Mouse (Mus musculus): Measurements from ENCODE around the gene Gabpa. TPM values are rescaled to one million over a fixed set of nuclear protein-coding genes. Genes with fewer than 3 reads are reported as not detected.

Gene Gabpa
- polyA plus RNA-seq, 1 experiment from 2014 or later = 35.4 TPM

GRCm38 (mm10) chr16:84881754-84882321, 47.1 kb downstream of the Gabpa start:
- no peaks in the 10 kb centered on the region for H3K36me3 ChIP-seq (ENCODE audit: inconsistent target)
- H3K27ac ChIP-seq = no peak overlapping the region
- no peak overlapping the region for H3K4me3 ChIP-seq (ENCODE audit: inconsistent target)
- H3K79me2 ChIP-seq (ENCODE audit: inconsistent target) = no peaks in the 10 kb centered on the region
- WGBS (ENCODE audit: missing documents) = 20% methylated on average over 5 of the region's 8 CpGs

GRCm38 (mm10) chr16:84884572-84884971, 49.8 kb downstream of the Gabpa start:
- Histone ChIP-seq H3K36me3 (ENCODE audit: inconsistent target) (no peaks in the 10 kb centered on the region), H3K27ac (no peak overlapping the region), H3K4me3 (ENCODE audit: inconsistent target) (no peak overlapping the region), H3K79me2 (ENCODE audit: inconsistent target) (no peaks in the 10 kb centered on the region)
- 76% methylated on average over 8 of the region's 8 CpGs for WGBS (ENCODE audit: missing documents)

- Histone ChIP-seq H3K36me3 (ENCODE audit: inconsistent target) (no peaks in the 10 kb centered on the region), H3K27ac (no peak overlapping the region), H3K79me2 (ENCODE audit: inconsistent target) (no peaks in the 10 kb centered on the region), H3K4me3 (ENCODE audit: inconsistent target) (no peak overlapping the region)
- WGBS (ENCODE audit: missing documents) = 91% methylated on average over 4 of the region's 4 CpGs
Observed at GRCm38 (mm10) chr16:84902995-84903394, 68.3 kb downstream of the Gabpa start.

- H3K79me2 ChIP-seq (ENCODE audit: inconsistent target) = no peaks in the 10 kb centered on the region
- WGBS (ENCODE audit: missing documents) = 92% methylated on average over 8 of the region's 8 CpGs
- no peak overlapping the region for H3K4me3 ChIP-seq (ENCODE audit: inconsistent target)
- no peak overlapping the region for H3K27ac ChIP-seq
- H3K36me3 ChIP-seq (ENCODE audit: inconsistent target) = no peaks in the 10 kb centered on the region
Observed at GRCm38 (mm10) chr16:84911477-84912165, 76.9 kb downstream of the Gabpa start.

Other genes starting within 250 kb of the Gabpa start
- 16.2 to 30.4 TPM (median 24.0 TPM) in 3 replicates for gene Mrpl39, start 99.2 kb upstream of the Gabpa start, polyA plus RNA-seq (2018)
- gene Jam2, start 60.8 kb upstream of the Gabpa start, polyA plus RNA-seq (2018) = not detected in 3 replicates
- 170 to 248 TPM (median 201 TPM) in 3 replicates for gene Atp5j, start 700 bp downstream of the Gabpa start, polyA plus RNA-seq (2018)

Data from macrophage (primary cell).